Mouse (Mus musculus): ENCODE measurements at regions not wholly inside any gene's neighbourhood (a gene's known extent, or its start where the extent isn't known, plus 50 kb on each side); places are given as distances from the start of the nearest gene placed in this dataset.

- DNase-seq (ENCODE audit: low spot score), result no peak
These were observed 185.1 kb upstream of the Slc5a7 start for GRCm38 (mm10) chr17:54483901-54484300.

- no peak for DNase-seq (ENCODE audit: low spot score)
These were observed 141.1 kb upstream of the Slc5a7 start for GRCm38 (mm10) chr17:54439910-54440309.

GRCm38 (mm10) chr17:54438435-54438834 is 139.6 kb upstream of the Slc5a7 start:
- DNase-seq (ENCODE audit: low spot score), result no peak

GRCm38 (mm10) chr17:54429922-54430321 is 131.1 kb upstream of the Slc5a7 start:
- no peak for DNase-seq (ENCODE audit: low spot score)

- DNase-seq (ENCODE audit: low spot score), result no peak
These were observed 115.4 kb upstream of the Slc5a7 start for GRCm38 (mm10) chr17:54414260-54414659.

GRCm38 (mm10) chr17:54396476-54396875 is 97.6 kb upstream of the Slc5a7 start:
- DNase-seq (ENCODE audit: low spot score), result no peak

GRCm38 (mm10) chr17:54377500-54377899 is 78.7 kb upstream of the Slc5a7 start:
- DNase-seq (ENCODE audit: low spot score), result peak; percentile 4

GRCm38 (mm10) chr17:54368611-54369010 is 69.8 kb upstream of the Slc5a7 start:
- no peak for DNase-seq (ENCODE audit: low spot score)

- DNase-seq (ENCODE audit: low spot score), result no peak
These were observed 69.1 kb upstream of the Slc5a7 start for GRCm38 (mm10) chr17:54367948-54368347.

GRCm38 (mm10) chr17:54362991-54363390 is 64.2 kb upstream of the Slc5a7 start:
- DNase-seq (ENCODE audit: low spot score), result no peak

GRCm38 (mm10) chr17:54353063-54353462 is 54.2 kb upstream of the Slc5a7 start:
- no peak for DNase-seq (ENCODE audit: low spot score)

GRCm38 (mm10) chr17:54350881-54351280 is 52.0 kb upstream of the Slc5a7 start:
- DNase-seq (ENCODE audit: low spot score), result no peak
